Mouse (Mus musculus) megakaryocyte-erythroid progenitor cell, adult 5 weeks (primary cell): Measurements from ENCODE around the gene 2200002J24Rik. TPM values are rescaled to one million over a fixed set of nuclear protein-coding genes. Genes with fewer than 3 reads are reported as not detected.

Source experiments
- polyA plus RNA-seq: library from polyadenylated mRNA; stranded (reverse); fragments of >175 nt; gene quantifications from 2 replicates; pipeline ENCODE4 v1.2.3, GENCODE M21; 2012

The 2200002J24Rik gene
- not detected in 2 replicates for polyA plus RNA-seq

GRCm38 (mm10) chr7:30698589-30698988 is at the start of gene 2200002J24Rik:
TSS of gene 2200002J24Rik (plus strand) at chr7:30698926.

GRCm38 (mm10) chr7:30649591-30650540 is 48.9 kb upstream of the 2200002J24Rik start, which contains the start of gene Rbm42:
TSS of gene Rbm42 (minus strand) at chr7:30650317.

GRCm38 (mm10) chr7:30664529-30665200 is 34.1 kb upstream of the 2200002J24Rik start, which contains the start of gene Haus5:
TSS of gene Haus5 (minus strand) at chr7:30664994.

GRCm38 (mm10) chr7:30671480-30671879 is 27.2 kb upstream of the 2200002J24Rik start, which contains the start of gene Pmis2:
TSS of gene Pmis2 (minus strand) at chr7:30671605.

GRCm38 (mm10) chr7:30711942-30712341 is 13.2 kb downstream of the 2200002J24Rik start, which contains the start of gene Atp4a:
TSS of gene Atp4a (plus strand) at chr7:30712209.

GRCm38 (mm10) chr7:30729396-30730063 is 30.8 kb downstream of the 2200002J24Rik start, which contains the start of gene Tmem147:
TSS of gene Tmem147 (minus strand) at chr7:30729540.

GRCm38 (mm10) chr7:30743617-30744016 is 44.9 kb downstream of the 2200002J24Rik start, which contains the start of gene Gapdhs:
TSS of gene Gapdhs (minus strand) at chr7:30743681.

Other genes with a start within 250 kb of the 2200002J24Rik start
- gene Kirrel2, start 241.2 kb upstream of the 2200002J24Rik start, polyA plus RNA-seq: 0.05 and 0.13 TPM in 2 replicates
- not detected in 2 replicates for gene Nphs1, start 240.6 kb upstream of the 2200002J24Rik start, polyA plus RNA-seq
- not detected in 2 replicates for gene Prodh2, start 205.3 kb upstream of the 2200002J24Rik start, polyA plus RNA-seq
- gene Arhgap33, start 163.9 kb upstream of the 2200002J24Rik start, polyA plus RNA-seq: 74.2 and 104 TPM in 2 replicates
- gene Hspb6, start 146.7 kb upstream of the 2200002J24Rik start, polyA plus RNA-seq: 6.5 and 7.0 TPM in 2 replicates
- gene Proser3, start 146.6 kb upstream of the 2200002J24Rik start, polyA plus RNA-seq: 20.5 and 24.2 TPM in 2 replicates
- 64.1 and 77.3 TPM in 2 replicates for gene Lin37, start 139.1 kb upstream of the 2200002J24Rik start, polyA plus RNA-seq
- 86.2 and 92.8 TPM in 2 replicates for gene U2af1l4, start 135.6 kb upstream of the 2200002J24Rik start, polyA plus RNA-seq
- 3.0 and 6.0 TPM in 2 replicates for gene Gm49396, start 135.6 kb upstream of the 2200002J24Rik start, polyA plus RNA-seq
- 48.5 and 51.9 TPM in 2 replicates for gene Psenen, start 135.3 kb upstream of the 2200002J24Rik start, polyA plus RNA-seq
- gene Igflr1, start 133.5 kb upstream of the 2200002J24Rik start, polyA plus RNA-seq: 8.8 and 9.3 TPM in 2 replicates
- 80.2 and 109 TPM in 2 replicates for gene Kmt2b, start 110.2 kb upstream of the 2200002J24Rik start, polyA plus RNA-seq
- 0.64 TPM in 1 of 2 replicates, not detected in the other for gene Zbtb32, start 100.0 kb upstream of the 2200002J24Rik start, polyA plus RNA-seq
- gene Upk1a, start 86.1 kb upstream of the 2200002J24Rik start, polyA plus RNA-seq: 0.46 and 0.82 TPM in 2 replicates
- gene Cox6b1, start 72.8 kb upstream of the 2200002J24Rik start, polyA plus RNA-seq: 70.6 and 81.6 TPM in 2 replicates
- 0.23 and 0.25 TPM in 2 replicates for gene Etv2, start 63.1 kb upstream of the 2200002J24Rik start, polyA plus RNA-seq
- 287 and 309 TPM in 2 replicates for gene Rbm42, start 48.6 kb upstream of the 2200002J24Rik start, polyA plus RNA-seq
- gene Haus5, start 33.9 kb upstream of the 2200002J24Rik start, polyA plus RNA-seq: 39.5 and 49.7 TPM in 2 replicates
- not detected in 2 replicates for gene Pmis2, start 27.3 kb upstream of the 2200002J24Rik start, polyA plus RNA-seq
- 0.93 and 1.6 TPM in 2 replicates for gene Atp4a, start 13.3 kb downstream of the 2200002J24Rik start, polyA plus RNA-seq
- 48.5 and 64.1 TPM in 2 replicates for gene Tmem147, start 30.6 kb downstream of the 2200002J24Rik start, polyA plus RNA-seq
- not detected in 2 replicates for gene Gapdhs, start 44.8 kb downstream of the 2200002J24Rik start, polyA plus RNA-seq
- 1.7 and 3.2 TPM in 2 replicates for gene Sbsn, start 52.5 kb downstream of the 2200002J24Rik start, polyA plus RNA-seq
- 2.0 and 6.7 TPM in 2 replicates for gene Dmkn, start 64.8 kb downstream of the 2200002J24Rik start, polyA plus RNA-seq
- gene Krtdap, start 89.0 kb downstream of the 2200002J24Rik start, polyA plus RNA-seq: not detected in 2 replicates
- 11.4 and 19.2 TPM in 2 replicates for gene Ffar2, start 124.8 kb downstream of the 2200002J24Rik start, polyA plus RNA-seq
- gene Ffar3, start 157.3 kb downstream of the 2200002J24Rik start, polyA plus RNA-seq: not detected in 2 replicates
- gene Ffar1, start 162.6 kb downstream of the 2200002J24Rik start, polyA plus RNA-seq: 0.10 and 0.13 TPM in 2 replicates
- 5.0 and 5.4 TPM in 2 replicates for gene Cd22, start 181.4 kb downstream of the 2200002J24Rik start, polyA plus RNA-seq
- gene Mag, start 215.9 kb downstream of the 2200002J24Rik start, polyA plus RNA-seq: 0.37 and 0.72 TPM in 2 replicates
- not detected in 2 replicates for gene Hamp2, start 225.8 kb downstream of the 2200002J24Rik start, polyA plus RNA-seq
- not detected in 2 replicates for gene Hamp, start 245.1 kb downstream of the 2200002J24Rik start, polyA plus RNA-seq